Mouse (Mus musculus) layer of hippocampus, adult 8-10 months (tissue): Measurements from ENCODE around the gene Cmtm6. TPM values are rescaled to one million over a fixed set of nuclear protein-coding genes. Genes with fewer than 3 reads are reported as not detected.
"Not testable (repeated sequence)": the region's sequence is repeated elsewhere in the genome, so short reads cannot be mapped to it uniquely, and the experiment has no call there.

Source experiments
- DNase-seq, 2 experiments: peaks; one replicate each; pipeline ENCODE4 v3.0.0; 2022; ENCODE audit warnings: low spot score in 2 of 2
- total RNA-seq, 4 experiments: library from RNA; stranded (reverse); gene quantifications; 2 replicates each; pipeline ENCODE4 v1.2.4; 2022

Gene Cmtm6
- total RNA-seq = 10 to 100 TPM; 19.3 to 33.9 (median 25.7) TPM

- peak; percentile 92 to 95 for DNase-seq
Observed at GRCm38 (mm10) chr9:114731011-114731755, at the start of gene Cmtm6. Cmtm6 (plus strand) TSS chr9:114731116.

- no peak for DNase-seq
Observed at GRCm38 (mm10) chr9:114682193-114682592, 48.7 kb upstream of the Cmtm6 start.

GRCm38 (mm10) chr9:114686245-114686644 is 44.7 kb upstream of the Cmtm6 start:
- no peak for DNase-seq

GRCm38 (mm10) chr9:114687639-114688038 is 43.3 kb upstream of the Cmtm6 start:
- DNase-seq = peak in 1 of 2 experiments; percentile 11

- DNase-seq = peak; percentile 95 to 98
Observed at GRCm38 (mm10) chr9:114688252-114688952, 42.5 kb upstream of the Cmtm6 start, which contains the start of gene Dync1li1. Dync1li1 (plus strand) TSS chr9:114688790.

- DNase-seq = peak in 1 of 2 experiments; percentile 36
Observed at GRCm38 (mm10) chr9:114688953-114689407, 41.9 kb upstream of the Cmtm6 start.

- DNase-seq = no peak
Observed at GRCm38 (mm10) chr9:114690119-114690601, 40.8 kb upstream of the Cmtm6 start.

GRCm38 (mm10) chr9:114691112-114691511 is 39.8 kb upstream of the Cmtm6 start:
- DNase-seq = no peak

- DNase-seq = not testable (repeated sequence)
Observed at GRCm38 (mm10) chr9:114695662-114696061, 35.3 kb upstream of the Cmtm6 start.

- no peak for DNase-seq
Observed at GRCm38 (mm10) chr9:114697072-114697471, 33.8 kb upstream of the Cmtm6 start.

- DNase-seq = peak in 1 of 2 experiments; percentile 8
Observed at GRCm38 (mm10) chr9:114697926-114698325, 33.0 kb upstream of the Cmtm6 start.

GRCm38 (mm10) chr9:114699262-114699661 is 31.7 kb upstream of the Cmtm6 start:
- no peak for DNase-seq

- DNase-seq = no peak
Observed at GRCm38 (mm10) chr9:114699882-114700665, 30.8 kb upstream of the Cmtm6 start.

GRCm38 (mm10) chr9:114701031-114701430 is 29.9 kb upstream of the Cmtm6 start:
- DNase-seq = no peak

- no peak for DNase-seq
Observed at GRCm38 (mm10) chr9:114701921-114702320, 29.0 kb upstream of the Cmtm6 start.

GRCm38 (mm10) chr9:114707805-114708204 is 23.1 kb upstream of the Cmtm6 start:
- DNase-seq = no peak

GRCm38 (mm10) chr9:114710345-114710744 is 20.6 kb upstream of the Cmtm6 start:
- no peak for DNase-seq

GRCm38 (mm10) chr9:114713481-114713880 is 17.4 kb upstream of the Cmtm6 start:
- no peak for DNase-seq

GRCm38 (mm10) chr9:114716677-114717331 is 14.1 kb upstream of the Cmtm6 start:
- no peak for DNase-seq

GRCm38 (mm10) chr9:114727315-114727714 is 3.6 kb upstream of the Cmtm6 start:
- DNase-seq = no peak

- DNase-seq = not testable (repeated sequence)
Observed at GRCm38 (mm10) chr9:114728432-114728831, 2.5 kb upstream of the Cmtm6 start.
